Mouse (Mus musculus) ES-Bruce4 (cell line): ENCODE results near the gene Gm28230.

Source experiments
- CTCF ChIP-seq: IDR thresholded peaks from one replicate; pipeline ENCODE4 v1.8.1; 2011; ENCODE audit warnings: low read depth, low read length
- EP300 ChIP-seq: IDR thresholded peaks from 2 replicates; pipeline ENCODE4 v1.6.1; 2011; ENCODE audit warnings: low read depth, low read length; ENCODE audit not compliant: insufficient read depth
- POLR2A ChIP-seq: IDR thresholded peaks from one replicate; pipeline ENCODE4 v1.8.1; 2011; ENCODE audit warnings: low read length; ENCODE audit not compliant: insufficient read depth

DNA sequence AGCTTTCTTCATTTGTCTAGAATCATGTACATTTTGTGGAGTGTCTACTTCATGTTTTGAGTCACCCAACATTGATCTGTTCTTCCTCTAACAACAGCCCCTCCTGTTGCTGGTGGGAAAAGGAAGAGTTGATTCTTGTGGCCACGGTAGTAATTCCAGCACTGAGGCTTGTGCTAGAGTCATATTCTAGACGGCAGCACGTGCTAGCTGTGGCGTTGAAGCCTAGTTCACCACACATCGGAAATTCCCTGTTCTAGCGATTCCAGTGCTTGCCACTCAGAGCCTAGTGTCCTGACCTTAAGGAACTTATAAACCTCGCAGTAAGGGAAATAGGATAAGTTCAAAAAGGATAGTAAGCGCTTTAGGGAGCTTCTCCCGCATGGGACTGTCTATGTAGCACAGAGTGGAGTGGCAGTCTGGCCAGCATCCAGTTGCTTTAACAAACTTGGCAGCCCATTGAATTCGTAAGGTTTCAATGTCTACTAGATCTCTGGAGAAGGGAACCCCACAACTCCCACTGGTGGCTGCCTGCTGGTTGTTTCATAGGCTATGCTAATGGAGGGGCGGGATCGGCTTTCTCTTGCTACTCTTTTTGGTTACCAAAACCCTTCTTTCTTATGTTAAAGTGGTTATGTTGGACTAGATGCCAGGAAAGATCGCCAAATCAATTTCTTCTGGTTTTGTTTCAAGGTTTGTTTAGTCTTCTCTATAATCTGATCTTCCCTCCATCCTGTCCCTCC is 51.2 kb downstream of the Gm28230 start:
- no peak for TF ChIP-seq EP300
- TF ChIP-seq CTCF = no peak
- no peak for TF ChIP-seq POLR2A
